Mouse (Mus musculus): Measurements from ENCODE around the gene Rpl23a.

Rpl23a gene

GRCm38 (mm10) chr11:78166161-78166560 lies 17.2 kb downstream of the Rpl23a start:
- no peak for DNase-seq

DNA sequence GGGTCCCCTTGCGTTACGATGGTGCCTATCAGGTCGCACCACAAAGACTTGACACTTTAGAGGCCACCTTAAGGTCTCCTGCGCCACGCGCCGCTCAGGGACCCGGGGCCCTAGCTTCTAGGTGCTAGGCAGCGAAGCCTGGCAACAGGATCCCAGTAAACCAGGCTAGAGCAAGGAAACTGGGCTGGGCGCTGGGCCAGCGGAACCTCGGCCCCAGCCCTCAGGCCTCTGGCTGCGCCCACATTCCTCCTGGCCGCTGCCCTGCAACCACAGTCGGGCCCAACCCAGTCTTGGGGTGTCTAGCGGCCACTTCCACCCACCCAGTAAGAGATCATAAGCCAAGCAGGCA lies 17.6 kb downstream of the Rpl23a start:
- DNase-seq: peak; percentile 68

GRCm38 (mm10) chr11:78164924-78165760 lies 18.2 kb downstream of the Rpl23a start, which contains the start of gene Traf4:
Traf4 (minus strand) TSS chr11:78165589.
- peak; percentile 88 for DNase-seq

DNA sequence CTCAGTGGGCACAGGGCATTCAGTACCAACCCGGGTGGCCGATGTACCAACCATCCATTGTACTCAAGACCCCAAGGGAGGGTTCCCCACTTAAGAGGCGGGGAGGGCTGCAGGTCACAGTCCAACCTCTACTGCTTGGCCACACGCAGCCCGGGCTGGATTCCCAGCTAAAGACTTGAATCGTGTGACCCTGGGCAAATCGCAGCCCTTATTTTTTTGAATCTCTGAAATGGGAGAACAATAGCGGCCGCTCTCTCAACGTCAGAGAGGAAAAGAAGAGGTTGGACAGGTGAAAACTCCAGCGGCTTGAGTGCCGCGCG lies 18.8 kb downstream of the Rpl23a start:
- DNase-seq: no peak

GRCm38 (mm10) chr11:78163681-78164603 lies 19.4 kb downstream of the Rpl23a start:
- DNase-seq: peak; percentile 36

DNA sequence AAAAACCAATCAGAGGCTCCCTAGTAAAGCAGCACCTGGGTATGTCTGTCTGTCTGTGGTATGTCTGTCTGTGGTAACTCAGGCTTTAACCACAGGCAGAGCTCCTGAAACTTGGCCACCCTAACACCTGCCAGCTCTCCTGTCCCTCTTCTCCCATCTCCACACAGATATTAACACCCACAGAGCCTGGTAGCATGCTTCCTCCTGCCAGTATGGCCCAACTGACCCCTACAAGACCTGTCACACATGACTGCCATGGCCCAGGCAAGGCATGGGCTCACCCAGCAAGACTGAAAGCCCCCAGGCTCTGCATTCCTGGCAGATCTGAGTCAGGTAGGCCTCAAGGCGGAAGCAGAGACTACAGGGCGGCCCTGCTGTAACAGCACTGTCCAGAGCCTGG lies 20.3 kb downstream of the Rpl23a start:
- no peak for DNase-seq

- DNase-seq: no peak
Observed at GRCm38 (mm10) chr11:78162504-78162903, 20.9 kb downstream of the Rpl23a start.

- no peak for DNase-seq
Observed at GRCm38 (mm10) chr11:78161968-78162367, 21.4 kb downstream of the Rpl23a start.

DNA sequence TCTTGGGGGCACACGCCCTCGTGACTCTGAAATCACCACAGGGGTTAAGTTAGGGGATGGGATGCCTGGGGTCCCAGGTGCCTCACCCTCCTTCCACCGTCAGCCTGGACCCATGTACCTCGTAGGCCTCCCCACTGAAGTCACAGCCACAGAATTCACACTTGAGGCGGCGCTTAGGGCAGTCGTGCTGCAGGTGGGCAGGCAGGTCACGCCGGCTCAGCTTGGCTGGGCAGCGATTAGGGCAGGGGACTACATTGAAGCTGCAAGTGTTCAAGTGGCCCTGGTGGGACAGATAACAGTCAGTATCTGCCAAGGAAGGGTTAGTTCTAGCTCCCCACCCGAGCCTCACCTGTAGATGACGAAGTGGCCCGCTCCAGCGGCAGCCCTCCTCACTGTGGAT lies 22.2 kb downstream of the Rpl23a start:
- DNase-seq: no peak

DNA sequence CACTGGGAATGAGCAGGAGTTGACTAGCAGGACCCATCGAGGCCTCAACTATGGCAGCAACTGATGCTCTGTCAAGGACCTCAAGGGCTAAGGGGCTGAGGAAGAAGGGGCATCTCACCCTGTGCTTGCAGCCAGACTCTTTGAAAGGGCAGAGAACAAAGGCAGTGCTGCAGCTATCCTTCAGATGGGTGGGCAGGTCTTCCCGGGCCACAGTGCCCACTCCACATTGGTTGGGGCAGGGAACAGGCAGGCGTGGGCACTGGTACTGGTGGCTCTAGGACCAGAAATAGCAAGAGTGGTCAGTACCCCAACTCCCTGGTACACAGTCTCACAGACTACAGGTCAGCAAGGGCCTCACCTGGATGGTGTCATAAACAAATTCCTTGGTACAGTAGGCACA lies 22.7 kb downstream of the Rpl23a start:
- DNase-seq: no peak

GRCm38 (mm10) chr11:78160171-78160570 lies 23.2 kb downstream of the Rpl23a start:
- DNase-seq: no peak

GRCm38 (mm10) chr11:78159557-78159956 lies 23.8 kb downstream of the Rpl23a start:
- no peak for DNase-seq

DNA sequence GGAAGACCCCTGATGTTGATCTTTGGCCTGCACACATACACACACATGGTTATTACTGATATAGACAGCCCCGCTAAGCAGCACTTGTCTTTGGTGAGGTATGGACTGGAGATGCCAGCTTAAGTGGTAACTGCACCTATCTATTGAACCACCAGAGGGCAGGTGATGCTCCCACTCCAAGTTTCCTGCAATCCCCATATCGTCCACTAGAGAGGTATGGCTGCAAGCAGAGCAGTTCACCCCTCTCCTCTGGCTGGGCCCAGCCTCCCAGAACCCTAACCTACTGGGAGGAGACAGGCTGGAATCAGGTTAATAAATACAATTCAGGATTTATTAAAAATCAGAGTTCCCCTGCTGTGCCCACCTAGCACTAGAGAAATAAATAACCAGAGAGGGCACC lies 24.3 kb downstream of the Rpl23a start:
- DNase-seq: peak; percentile 86

DNA sequence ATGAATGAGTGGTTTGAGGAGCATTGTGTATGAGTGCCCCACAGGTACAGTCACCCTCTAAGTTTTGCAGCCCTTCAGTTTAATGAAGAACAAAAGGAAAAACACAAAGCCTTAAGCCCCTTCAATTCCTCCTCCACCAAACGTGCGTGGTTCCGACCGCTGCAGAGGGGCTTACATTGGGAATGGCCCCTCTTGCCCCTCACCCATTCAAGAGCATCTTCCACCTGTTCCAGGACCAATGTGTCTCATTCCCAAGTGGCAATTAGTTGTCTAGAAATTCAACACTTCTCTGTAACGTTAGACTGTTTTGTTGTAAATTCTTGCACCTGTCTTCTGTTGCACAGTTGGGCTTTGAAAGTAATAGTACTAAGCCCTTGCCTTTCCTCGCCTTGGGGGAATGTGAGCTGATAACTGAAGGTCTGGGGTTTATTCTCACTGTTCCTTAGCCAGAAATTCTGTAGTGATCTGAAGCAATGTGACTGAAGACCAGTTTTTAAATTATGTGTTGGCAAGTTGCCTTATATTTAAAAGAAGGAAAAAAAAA lies 27.2 kb downstream of the Rpl23a start:
- DNase-seq: no peak

- no peak for DNase-seq
Observed at GRCm38 (mm10) chr11:78155674-78156073, 27.7 kb downstream of the Rpl23a start.

DNA sequence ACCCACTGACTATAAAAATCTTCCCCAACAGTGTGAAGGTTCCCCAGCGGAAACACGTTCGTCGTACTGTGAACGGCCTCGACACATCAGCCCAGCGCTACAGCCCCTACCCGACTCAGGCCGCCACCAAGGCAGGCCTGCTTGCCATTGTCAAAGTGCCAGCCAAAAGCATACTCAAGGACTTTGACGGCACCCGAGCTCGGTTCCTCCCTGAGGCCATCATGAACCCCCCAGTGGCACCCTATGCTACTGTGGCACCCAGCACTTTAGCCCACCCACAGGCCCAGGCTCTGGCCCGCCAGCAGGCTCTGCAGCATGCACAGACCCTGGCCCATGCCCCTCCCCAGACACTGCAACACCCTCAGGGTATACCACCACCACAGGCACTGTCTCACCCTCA lies 29.6 kb downstream of the Rpl23a start:
- no peak for DNase-seq

DNA sequence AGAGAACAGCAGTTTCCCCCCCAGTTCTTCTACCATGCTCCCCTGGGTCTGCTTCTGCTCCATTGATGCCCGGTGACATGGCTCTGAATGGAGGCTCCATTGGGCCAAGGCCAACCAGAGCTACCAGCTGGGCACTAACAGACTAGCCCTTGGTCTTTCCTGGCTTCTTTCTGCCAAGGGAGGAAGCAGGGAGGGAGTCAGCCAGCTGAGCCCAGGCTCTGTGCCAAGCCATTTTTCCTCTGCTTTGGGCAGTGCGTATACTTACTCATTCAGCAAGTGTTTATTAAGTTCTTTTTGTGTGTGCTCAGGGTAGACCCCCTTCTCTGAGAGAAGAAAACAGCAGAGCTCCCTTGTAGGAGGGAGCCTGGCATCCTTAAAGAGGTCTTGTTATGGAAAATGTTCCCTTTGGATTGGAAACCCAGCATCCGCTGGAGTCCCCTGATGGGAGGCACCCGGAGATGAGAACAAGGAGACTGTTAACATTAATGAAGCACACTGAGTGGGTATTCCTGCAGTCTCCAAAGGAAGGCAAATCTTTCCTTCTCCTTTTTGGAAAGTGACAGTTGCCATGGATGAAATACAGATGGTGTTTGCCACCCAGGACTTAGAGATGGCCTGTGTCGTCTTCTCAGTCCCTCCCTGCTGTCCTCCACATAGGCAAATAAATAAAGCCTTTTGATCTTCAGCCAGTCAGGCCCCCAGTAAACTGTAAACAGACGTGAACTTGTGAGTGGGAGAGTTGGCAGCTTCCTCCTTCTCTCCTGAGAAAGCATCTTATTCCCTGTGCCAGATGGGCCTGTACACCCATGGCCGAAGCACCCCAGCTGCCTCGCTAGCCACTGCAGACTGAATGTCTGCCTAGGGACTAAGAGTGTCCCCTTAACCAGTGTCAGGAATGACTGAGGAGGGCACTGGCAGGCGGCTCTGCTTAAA lies 30.8 kb downstream of the Rpl23a start:
- DNase-seq: peak; percentile 81

DNA sequence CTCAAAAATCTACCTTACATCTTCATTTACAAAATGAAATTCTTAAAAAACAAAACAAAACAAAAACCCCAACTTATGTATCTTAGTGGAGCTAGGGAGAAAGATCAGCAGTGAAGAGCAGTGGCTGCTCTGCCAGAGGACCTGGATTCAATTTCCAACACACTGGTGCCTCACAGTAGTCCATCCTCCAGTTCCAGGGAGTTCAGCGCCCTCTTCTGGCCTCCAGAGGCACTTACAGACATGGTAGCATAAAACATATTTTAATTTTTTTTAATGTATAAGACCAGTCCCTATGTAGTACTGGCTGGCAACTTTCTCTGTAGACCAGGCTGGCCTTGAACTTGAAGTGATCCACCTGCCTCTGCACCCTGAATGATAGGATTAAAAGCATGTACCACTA lies 32.2 kb downstream of the Rpl23a start:
- DNase-seq: peak; percentile 41

DNA sequence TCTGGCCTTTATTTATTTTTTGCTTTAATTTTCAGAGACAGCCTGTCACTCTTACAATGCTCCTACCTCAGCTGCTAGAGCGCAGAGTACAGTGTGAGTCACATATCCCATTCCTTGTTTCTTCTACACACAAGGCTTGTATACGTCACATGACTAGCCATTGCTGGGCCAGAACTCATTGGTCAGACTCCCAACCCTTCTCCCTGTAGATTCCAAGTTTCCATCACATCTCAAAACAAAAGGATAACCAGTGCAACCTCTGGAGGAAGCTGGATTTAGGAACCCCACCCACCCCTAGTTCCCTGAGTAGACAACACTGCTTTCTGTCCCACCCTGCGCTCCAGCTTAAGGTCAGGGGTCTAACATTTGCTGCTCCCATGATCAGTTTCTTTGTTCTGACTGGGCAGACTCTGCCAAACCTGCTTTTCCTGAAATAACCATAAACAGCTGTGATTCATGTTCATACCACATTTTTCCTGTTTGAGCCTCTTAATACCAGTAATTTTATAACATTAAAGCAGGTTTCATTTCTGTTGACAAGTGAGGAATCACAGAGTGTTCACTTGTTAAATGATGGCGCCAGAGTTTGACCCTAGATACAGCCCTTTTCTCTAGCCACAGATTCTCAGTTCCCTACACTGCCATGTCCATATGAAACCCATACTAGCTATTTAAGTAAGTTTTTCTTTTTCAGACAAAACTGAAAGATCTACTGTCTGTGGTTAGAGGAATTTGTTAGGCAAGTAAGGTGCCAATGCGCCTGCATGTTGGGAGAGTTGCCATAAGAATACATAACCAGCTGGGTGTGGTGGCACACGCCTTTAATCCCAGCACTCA lies 36.5 kb downstream of the Rpl23a start:
- DNase-seq: no peak

DNA sequence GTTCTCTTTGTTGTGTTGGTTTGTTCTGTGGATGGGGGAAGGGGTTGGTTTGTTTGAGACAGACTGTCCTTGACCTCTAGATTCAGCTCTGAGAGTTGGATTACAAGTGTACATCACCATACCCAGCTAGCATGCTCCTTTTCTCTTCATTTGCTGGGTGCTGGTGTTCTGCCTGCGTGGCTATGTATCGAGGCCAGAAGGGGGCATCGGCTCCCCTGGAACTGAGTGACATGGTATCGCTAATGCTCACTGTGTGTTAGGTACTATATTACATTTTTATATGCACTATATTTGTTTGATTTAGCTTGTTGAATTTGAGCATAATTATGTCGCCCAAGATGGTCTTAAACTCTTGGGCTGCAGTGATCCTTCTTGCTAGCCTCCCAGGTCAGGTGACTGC lies 37.2 kb downstream of the Rpl23a start:
- no peak for DNase-seq

- no peak for DNase-seq
Observed at GRCm38 (mm10) chr11:78143520-78143919, 39.9 kb downstream of the Rpl23a start.

DNA sequence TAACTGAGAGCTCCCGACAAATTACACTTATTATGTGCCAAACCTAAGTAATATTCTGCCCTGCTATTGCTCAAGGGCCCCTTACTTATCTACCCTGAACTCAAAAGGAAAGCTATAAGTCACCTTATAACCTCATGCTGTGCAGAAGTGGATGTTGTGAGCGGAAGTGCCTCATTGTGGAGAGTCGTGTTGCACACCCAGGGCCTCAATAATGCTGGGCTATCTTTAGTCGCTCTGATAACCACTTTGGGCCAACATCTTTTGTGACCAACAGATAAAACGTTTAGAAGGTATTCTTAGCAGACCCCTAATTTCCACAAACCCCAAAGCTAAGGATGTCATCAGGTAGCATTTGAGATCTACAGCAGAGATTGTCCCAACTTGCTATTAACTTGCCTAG lies 42.7 kb downstream of the Rpl23a start:
- no peak for DNase-seq
